Mouse (Mus musculus): Measurements from ENCODE around the gene Zmynd10.
A peak's percentile ranks its signal among the peaks of the same experiment; 100 is the strongest.

Zmynd10 gene

GRCm38 (mm10) chr9:107547026-107547425 is at the start of gene Zmynd10:
TSS of gene Zmynd10 (plus strand) at chr9:107547298.
- peak; percentile 98 for DNase-seq (ENCODE audit: low spot score)

GRCm38 (mm10) chr9:107500708-107501286 is 46.3 kb upstream of the Zmynd10 start:
- DNase-seq (ENCODE audit: low spot score), result no peak

- DNase-seq (ENCODE audit: low spot score), result no peak
These were observed 44.8 kb upstream of the Zmynd10 start for GRCm38 (mm10) chr9:107502131-107502846.

GRCm38 (mm10) chr9:107504662-107505537 is 42.2 kb upstream of the Zmynd10 start:
- no peak for DNase-seq (ENCODE audit: low spot score)

GRCm38 (mm10) chr9:107508266-107508665 is 38.8 kb upstream of the Zmynd10 start:
- DNase-seq (ENCODE audit: low spot score), result no peak

GRCm38 (mm10) chr9:107510384-107511100 is 36.6 kb upstream of the Zmynd10 start:
- no peak for DNase-seq (ENCODE audit: low spot score)

GRCm38 (mm10) chr9:107511436-107511835 is 35.7 kb upstream of the Zmynd10 start:
- no peak for DNase-seq (ENCODE audit: low spot score)

- no peak for DNase-seq (ENCODE audit: low spot score)
These were observed 34.8 kb upstream of the Zmynd10 start for GRCm38 (mm10) chr9:107512326-107512725.

- peak; percentile 90 for DNase-seq (ENCODE audit: low spot score)
These were observed 32.7 kb upstream of the Zmynd10 start for GRCm38 (mm10) chr9:107514303-107514955.

GRCm38 (mm10) chr9:107520331-107520730 is 26.8 kb upstream of the Zmynd10 start:
- DNase-seq (ENCODE audit: low spot score), result no peak

GRCm38 (mm10) chr9:107521190-107521589 is 25.9 kb upstream of the Zmynd10 start:
- DNase-seq (ENCODE audit: low spot score), result no peak

- DNase-seq (ENCODE audit: low spot score), result no peak
These were observed 25.2 kb upstream of the Zmynd10 start for GRCm38 (mm10) chr9:107521711-107522399.

GRCm38 (mm10) chr9:107522400-107522711 is 24.7 kb upstream of the Zmynd10 start:
- DNase-seq (ENCODE audit: low spot score), result no peak

GRCm38 (mm10) chr9:107526198-107527026 is 20.7 kb upstream of the Zmynd10 start:
- DNase-seq (ENCODE audit: low spot score), result peak; percentile 85

GRCm38 (mm10) chr9:107533791-107534407 is 13.2 kb upstream of the Zmynd10 start, which contains the start of gene Tmem115:
TSS of gene Tmem115 (plus strand) at chr9:107533945.
- DNase-seq (ENCODE audit: low spot score), result peak; percentile 98

- peak; percentile 46 for DNase-seq (ENCODE audit: low spot score)
These were observed 12.5 kb upstream of the Zmynd10 start for GRCm38 (mm10) chr9:107534408-107535202.

GRCm38 (mm10) chr9:107538231-107538630 is 8.9 kb upstream of the Zmynd10 start:
- no peak for DNase-seq (ENCODE audit: low spot score)

GRCm38 (mm10) chr9:107538711-107539110 is 8.4 kb upstream of the Zmynd10 start:
- no peak for DNase-seq (ENCODE audit: low spot score)

GRCm38 (mm10) chr9:107539940-107540339 is 7.2 kb upstream of the Zmynd10 start:
- no peak for DNase-seq (ENCODE audit: low spot score)
